Mouse (Mus musculus): ENCODE results near the gene Lifr.

The Lifr gene

GRCm38 (mm10) chr15:7157658-7158057 is 67.2 kb downstream of the Lifr start:
- in situ Hi-C loops (cut with MboI, MseI): no loop called here

DNA sequence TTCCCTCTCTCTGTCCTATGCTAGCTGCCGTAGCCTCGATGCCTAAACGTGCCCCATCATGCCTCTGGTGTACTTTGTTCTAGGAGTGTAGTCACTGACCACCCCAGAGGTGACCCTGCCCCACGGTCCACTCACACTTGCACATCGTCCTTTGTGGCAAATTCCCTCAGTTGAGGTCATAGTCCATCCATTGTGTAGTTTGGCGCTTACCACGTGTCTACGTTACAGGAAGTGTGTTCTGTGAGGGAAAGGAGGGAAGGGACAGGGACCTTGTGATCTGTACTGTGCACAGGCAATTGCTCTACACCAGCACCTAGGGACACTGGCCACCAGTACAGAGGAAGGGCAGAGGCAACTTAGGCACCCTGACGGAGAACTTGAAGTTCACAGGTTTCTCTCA is 69.5 kb downstream of the Lifr start:
- in situ Hi-C loops (cut with MboI, MseI): no loop called here

GRCm38 (mm10) chr15:7160321-7160720 is 69.9 kb downstream of the Lifr start:
- in situ Hi-C loops (cut with MboI, MseI): no loop called here

- in situ Hi-C loops (cut with MboI, MseI): no loop called here
Measured at GRCm38 (mm10) chr15:7163851-7164250, 73.4 kb downstream of the Lifr start.

DNA sequence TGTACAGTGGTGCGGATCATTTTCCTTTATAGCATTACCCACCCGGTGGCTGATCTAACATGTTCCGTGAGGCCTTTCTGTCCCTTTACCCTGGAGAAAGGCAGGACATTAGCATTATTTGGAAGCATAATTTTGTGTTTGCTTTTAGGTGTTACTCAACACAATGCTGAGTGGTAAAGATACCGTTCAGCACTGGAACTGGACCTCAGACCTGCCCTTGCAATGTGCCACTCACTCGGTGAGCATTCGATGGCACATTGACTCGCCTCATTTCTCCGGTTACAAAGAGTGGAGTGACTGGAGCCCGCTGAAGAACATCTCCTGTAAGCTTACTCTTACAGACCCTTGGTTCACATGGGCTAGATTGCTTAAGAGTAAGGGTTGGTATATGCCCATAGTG is 76.3 kb downstream of the Lifr start:
- in situ Hi-C loops (cut with MboI, MseI): no loop called here

- in situ Hi-C loops (cut with MboI, MseI): no loop called here
Measured at GRCm38 (mm10) chr15:7167238-7167905, 77.0 kb downstream of the Lifr start.

GRCm38 (mm10) chr15:7167906-7168532 is 77.6 kb downstream of the Lifr start:
- in situ Hi-C loops (cut with MboI, MseI): no loop called here

- in situ Hi-C loops (cut with MboI, MseI): no loop called here
Measured at GRCm38 (mm10) chr15:7172875-7173274, 82.5 kb downstream of the Lifr start.

DNA sequence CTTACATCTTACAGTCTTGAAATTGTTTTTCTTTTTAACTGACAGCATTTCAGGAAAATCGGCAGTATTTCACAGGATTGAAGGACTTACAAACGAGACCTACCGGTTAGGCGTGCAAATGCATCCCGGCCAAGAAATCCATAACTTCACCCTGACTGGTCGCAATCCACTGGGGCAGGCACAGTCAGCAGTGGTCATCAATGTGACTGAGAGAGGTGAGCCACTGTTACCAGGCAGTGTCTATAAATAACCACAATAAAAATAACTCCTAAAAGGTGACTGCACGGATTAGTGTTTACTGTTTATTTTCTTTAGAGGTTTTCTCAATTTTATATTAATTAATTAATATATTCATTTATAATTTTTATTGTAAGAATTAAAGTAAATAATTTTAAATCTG is 82.9 kb downstream of the Lifr start:
- in situ Hi-C loops (cut with MboI, MseI): no loop called here

- in situ Hi-C loops (cut with MboI, MseI): no loop called here
Measured at GRCm38 (mm10) chr15:7173776-7174175, 83.4 kb downstream of the Lifr start.

GRCm38 (mm10) chr15:7180576-7180975 is 90.2 kb downstream of the Lifr start:
- in situ Hi-C loops (cut with MboI, MseI): no loop called here

- in situ Hi-C loops (cut with MboI, MseI): no loop called here
Measured at GRCm38 (mm10) chr15:7187682-7188081, 97.3 kb downstream of the Lifr start.

- in situ Hi-C loops (cut with MboI, MseI): loop anchor here in 1 of 2 experiments (10.0 kb wide), 1 partner anchor 1815 kb away; no protein-coding TSS in a partner anchor
Measured at GRCm38 (mm10) chr15:7189678-7190454, 99.5 kb downstream of the Lifr start.

GRCm38 (mm10) chr15:7191074-7191473 is 100.7 kb downstream of the Lifr start:
- in situ Hi-C loops (cut with MboI, MseI): loop anchor here in 1 of 2 experiments (10.0 kb wide), 1 partner anchor 1814 kb away; no protein-coding TSS in a partner anchor

DNA sequence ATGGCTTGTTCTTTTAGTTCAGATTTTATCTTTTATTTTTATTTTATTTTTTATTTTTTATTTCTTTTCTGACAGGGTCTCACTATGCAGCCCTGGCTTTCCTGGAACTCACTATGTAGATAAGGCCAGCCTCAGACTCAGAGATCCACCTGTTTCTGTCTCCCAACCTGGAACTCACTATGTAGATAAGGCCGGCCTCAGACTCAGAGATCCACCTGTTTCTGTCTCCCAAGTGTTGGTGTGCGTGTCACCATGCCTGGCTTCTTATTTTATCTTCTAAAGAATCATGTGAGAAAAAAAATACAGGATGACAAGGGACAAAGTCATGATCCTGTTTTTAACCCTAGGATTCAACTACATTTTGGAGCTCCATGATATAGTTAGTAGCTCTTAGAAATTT is 102.2 kb downstream of the Lifr start:
- in situ Hi-C loops (cut with MboI, MseI): loop anchor here in 1 of 2 experiments (10.0 kb wide), 1 partner anchor 1812 kb away; no protein-coding TSS in a partner anchor

- in situ Hi-C loops (cut with MboI, MseI): loop anchor here in 1 of 2 experiments (10.0 kb wide), 1 partner anchor 1811 kb away; no protein-coding TSS in a partner anchor
Measured at GRCm38 (mm10) chr15:7194147-7194720, 103.8 kb downstream of the Lifr start.

DNA sequence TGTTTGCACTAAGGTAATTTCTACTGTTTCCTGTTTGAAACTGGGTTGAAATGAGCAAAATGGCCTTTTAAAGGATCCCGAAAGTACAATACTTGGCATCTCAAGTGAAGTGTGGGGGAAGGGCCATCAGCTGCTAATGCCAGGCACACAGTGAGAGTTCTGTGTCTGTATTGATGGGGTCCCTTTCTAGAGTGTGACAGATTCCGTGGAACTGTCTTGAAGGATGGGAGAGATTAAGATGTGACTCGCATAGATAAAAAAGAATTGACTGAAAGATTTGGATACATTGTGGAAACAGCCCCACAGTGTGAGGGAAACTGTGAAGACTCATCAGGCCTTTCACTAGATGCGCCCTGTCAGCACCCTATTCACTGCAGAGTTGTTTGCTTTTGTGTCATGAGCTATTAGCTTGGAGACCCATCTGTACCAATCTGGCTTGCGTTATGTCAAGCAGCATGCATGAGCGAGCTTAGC is 104.4 kb downstream of the Lifr start:
- in situ Hi-C loops (cut with MboI, MseI): loop anchor here in 1 of 2 experiments (10.0 kb wide), 1 partner anchor 1810 kb away; no protein-coding TSS in a partner anchor

- in situ Hi-C loops (cut with MboI, MseI): loop anchor here in 1 of 2 experiments (10.0 kb wide), 1 partner anchor 1807 kb away; no protein-coding TSS in a partner anchor
Measured at GRCm38 (mm10) chr15:7197652-7198445, 107.4 kb downstream of the Lifr start.

DNA sequence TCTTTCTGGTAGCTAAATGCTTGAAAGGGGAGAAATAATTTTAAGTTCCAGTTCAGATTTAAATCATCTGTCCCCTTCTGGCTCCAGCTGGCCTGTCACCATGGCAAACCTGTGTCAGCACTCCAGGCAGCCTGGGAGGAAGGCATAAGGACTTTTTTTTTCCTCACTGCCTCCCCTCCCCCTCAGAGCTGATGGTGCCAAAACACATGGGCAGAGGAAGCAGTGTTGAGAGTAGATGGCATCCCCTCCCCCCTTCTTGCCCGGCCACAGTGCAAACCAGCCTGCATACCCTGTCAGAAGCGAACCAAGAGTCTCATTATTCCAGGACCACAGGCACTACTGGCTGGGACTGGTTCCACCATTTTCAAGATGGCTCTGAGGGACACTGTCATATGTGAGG is 108.4 kb downstream of the Lifr start:
- in situ Hi-C loops (cut with MboI, MseI): loop anchor here in 1 of 2 experiments (10.0 kb wide), 1 partner anchor 1806 kb away; no protein-coding TSS in a partner anchor

GRCm38 (mm10) chr15:7200286-7200685 is 109.9 kb downstream of the Lifr start:
- in situ Hi-C loops (cut with MboI, MseI): no loop called here

Data from T-helper 17 cell (primary cell).